ENCODE assay signal across 16 mouse cellular contexts in genomic region chr15:84762712-84763422, GRCm38 (mm10). TPM values are rescaled to one million over a fixed set of nuclear protein-coding genes. Genes with fewer than 3 reads are reported as not detected.
DNase-seq lines count a peak whose midpoint lies in the region; ATAC-seq and TF ChIP-seq lines count a peak whose summit lies in the region.
"Had no signal": no experiment of that assay in that cellular context is flagged by ENCODE, and none has a peak within 500 bp of the region (broad histone marks: within the 10 kb centered on the region; RNA-seq: fewer than 3 reads in every experiment).

No protein-coding gene starts in this region.

- DNase-seq in cerebellum, postnatal 14 days = peak; percentile 14 to 33
- DNase-seq in cerebellum, adult 18-20 months = no peak
- peak; percentile 60 for DNase-seq in left cerebral cortex, postnatal 4 days
- no peak for DNase-seq in left cerebral cortex, adult 18-20 months (ENCODE audit: low spot score in 2 of 2)
- peak; percentile 69 for DNase-seq in hindbrain, postnatal 0 days (ENCODE audit: low spot score)
- no peak for DNase-seq in lung, adult 2 months
- DNase-seq in layer of hippocampus, adult 2 months (ENCODE audit: low spot score in 2 of 2) = no peak
- DNase-seq: gastrocnemius, postnatal 14 days; heart, adult 2 months; kidney, postnatal 14 days; lung, embryonic 14.5 days; lung, postnatal 4 days; thymus, adult 18-20 months had no signal

- 33% methylated on average over 8 of the region's 8 CpGs for WGBS in hindbrain, postnatal 0 days
- 35% methylated on average over 8 of the region's 8 CpGs for WGBS in neural tube, embryonic 13.5 days
- 81% methylated on average over 8 of the region's 8 CpGs for WGBS in lung, adult 2 months

- no peaks in the 10 kb centered on the region for H3K9me3 ChIP-seq in hindbrain, postnatal 0 days (ENCODE audit: low read length)
- no peaks in the 10 kb centered on the region for H3K9me3 ChIP-seq in neural tube, embryonic 13.5 days

- H3K4me2 ChIP-seq in hindbrain, postnatal 0 days (ENCODE audit: low read depth, low read length) = no peak overlapping the region
- no peak overlapping the region for H3K4me2 ChIP-seq in neural tube, embryonic 13.5 days
- H3K4me2 ChIP-seq: lung, embryonic 14.5 days had no signal

- intact Hi-C loops in left cerebral cortex, postnatal 4 days (cut with DNase I) = no loop called here

- no peak overlapping the region for H3K4me3 ChIP-seq in hindbrain, postnatal 0 days (ENCODE audit: low read length)
- H3K4me3 ChIP-seq in neural tube, embryonic 13.5 days = no peak overlapping the region
- H3K4me3 ChIP-seq in lung, adult 2 months (replicated peaks; ENCODE audit: extremely low read depth, low read depth, low read length) = no peak overlapping the region
- H3K4me3 ChIP-seq in layer of hippocampus, adult 2 months = no peak overlapping the region
- H3K4me3 ChIP-seq: heart, adult 2 months had no signal

- no peak for TF ChIP-seq POLR2A in lung, adult 2 months (IDR thresholded peaks at IDR 0.05; ENCODE audit: borderline replicate concordance, extremely low read depth, low read depth, low read length)

- peak overlapping the region; percentile 70 for H3K27ac ChIP-seq in hindbrain, postnatal 0 days
- H3K27ac ChIP-seq in neural tube, embryonic 13.5 days (replicated peaks) = peak overlapping the region; percentile 70
- no peak overlapping the region; the same call in 1 of the 2 replicates for H3K27ac ChIP-seq in layer of hippocampus, adult 2 months
- H3K27ac ChIP-seq: heart, adult 2 months had no signal

- ATAC-seq in hindbrain, postnatal 0 days = peak; percentile 88
- peak; percentile 69 for ATAC-seq in neural tube, embryonic 13.5 days (ENCODE audit: low read depth)

- H3K4me1 ChIP-seq in hindbrain, postnatal 0 days (ENCODE audit: insufficient read depth, low read length) = no peaks in the 10 kb centered on the region
- H3K4me1 ChIP-seq in neural tube, embryonic 13.5 days (replicated peaks) = peaks cover 32% of the 10 kb centered on the region
- no peaks in the 10 kb centered on the region for H3K4me1 ChIP-seq in lung, adult 2 months (ENCODE audit: control insufficient read depth, insufficient read depth, low read length)

- no peaks in the 10 kb centered on the region for H3K36me3 ChIP-seq in hindbrain, postnatal 0 days (ENCODE audit: insufficient read depth, low read length)
- no peaks in the 10 kb centered on the region for H3K36me3 ChIP-seq in neural tube, embryonic 13.5 days

- no peaks in the 10 kb centered on the region for H3K27me3 ChIP-seq in hindbrain, postnatal 0 days (ENCODE audit: insufficient read depth, low read length)
- peaks cover 4% of the 10 kb centered on the region; the same call in 1 of the 2 replicates for H3K27me3 ChIP-seq in neural tube, embryonic 13.5 days

- no peak overlapping the region for H3K9ac ChIP-seq in hindbrain, postnatal 0 days (replicated peaks; ENCODE audit: low read length)
- H3K9ac ChIP-seq in neural tube, embryonic 13.5 days = peak overlapping the region; percentile 31; the same call in 1 of the 2 replicates
- H3K9ac ChIP-seq: lung, embryonic 14.5 days had no signal

- no peak for TF ChIP-seq CTCF in hindbrain, postnatal 0 days (IDR thresholded peaks at IDR 0.05; ENCODE audit: low read depth)
- no peak for TF ChIP-seq CTCF in lung, adult 2 months (IDR thresholded peaks at IDR 0.05; ENCODE audit: insufficient read depth, low read length)
- TF ChIP-seq CTCF in layer of hippocampus, adult 2 months (conservative IDR thresholded peaks at IDR 0.05) = no peak

RNA-seq across cellular contexts. Expression of gene Arhgap8, which starts 43.0 kb away (rescaled TPM):
- under 1 TPM; 0.26 to 0.56 TPM for total RNA-seq in left cerebral cortex, postnatal 4 days (2021)
- total RNA-seq in left cerebral cortex, adult 18-20 months (2021) = under 1 TPM; 0.28 TPM
- 0.26 and 1.0 TPM in 2 replicates for total RNA-seq in hindbrain, postnatal 0 days (2014; rRNA removed)
- polyA plus RNA-seq in hindbrain, postnatal 0 days (2015; fragmentation: Nextera tagmentation; extraction: Ambion mirVana) = 0.72 and 0.80 TPM in 2 replicates
- 1.7 and 2.2 TPM in 2 replicates for polyA plus RNA-seq in neural tube, embryonic 13.5 days (2015; fragmentation: Nextera tagmentation; extraction: Ambion mirVana)
- polyA plus RNA-seq in lung, adult 2 months (2012; rRNA removed) = 20.3 and 22.1 TPM in 2 replicates
- total RNA-seq in layer of hippocampus, adult 2 months (2021) = under 1 TPM in 1 of 2 experiments, not detected in 1; 0.64 TPM
- total RNA-seq: liver, adult 2 months; MEL had no signal

Comparison
In these comparisons a context has a peak if more than half of its experiments do, and no peak if none do; other contexts are left out.
1. DNase-seq: peak in cerebellum, postnatal 14 days (2 of 2), left cerebral cortex, postnatal 4 days (single experiment) and hindbrain, postnatal 0 days (single experiment); none in cerebellum, adult 18-20 months (0 of 2), left cerebral cortex, adult 18-20 months (0 of 2), lung, adult 2 months (single experiment) and layer of hippocampus, adult 2 months (0 of 2).